Mouse (Mus musculus): Measurements from ENCODE around the gene Rin2.

- TF ChIP-seq CTCF (IDR thresholded peaks at IDR 0.05; ENCODE audit: borderline replicate concordance, extremely low read depth, insufficient read depth, insufficient read length) (no peak), POLR2A (IDR thresholded peaks at IDR 0.05; ENCODE audit: borderline replicate concordance, extremely low read depth, insufficient read depth, insufficient read length, poor library complexity, severe bottlenecking) (no peak)
Observed at GRCm38 (mm10) chr2:145824749-145825148, 149.7 kb downstream of the Rin2 start.
